Mouse (Mus musculus): ENCODE measurements around the gene 1700007K13Rik. TPM values are rescaled to one million over a fixed set of nuclear protein-coding genes. Genes with fewer than 3 reads are reported as not detected.

1700007K13Rik gene
- polyA plus RNA-seq, 1 experiment, result not detected

DNA sequence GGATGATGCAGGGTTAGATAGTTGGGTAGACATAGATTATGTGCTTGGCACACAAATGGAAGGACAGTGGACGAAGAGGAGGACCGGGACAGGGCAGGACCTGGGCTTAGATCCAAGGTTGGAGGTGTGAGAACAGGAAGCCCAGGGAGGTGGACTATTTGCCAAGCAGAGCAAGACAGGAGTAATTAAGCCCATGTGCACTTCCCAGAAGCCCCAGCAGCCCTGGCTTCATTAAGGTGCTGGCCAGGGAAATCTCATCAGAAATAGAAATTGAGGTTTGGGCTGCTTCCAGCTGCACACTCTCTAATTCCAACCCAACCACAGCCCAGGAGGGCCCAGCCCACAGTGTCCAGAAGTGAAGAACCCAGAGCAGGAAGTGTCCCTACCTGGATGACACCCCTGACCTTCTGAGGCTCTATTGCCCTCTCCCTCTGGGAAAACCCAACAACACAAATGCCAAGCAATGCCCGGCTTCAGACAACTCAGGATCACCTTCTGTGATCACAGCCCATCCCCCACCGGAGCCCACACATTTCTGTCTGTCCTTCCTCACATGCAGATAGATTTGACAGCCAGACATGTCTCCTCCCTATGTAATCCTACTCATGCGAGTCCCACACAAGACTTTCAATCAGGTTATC, 51.9 kb downstream of the 1700007K13Rik start:
- Histone ChIP-seq H3K4me1 (ENCODE audit: control insufficient read depth, insufficient read depth, insufficient read length, low read length) (peaks cover 3% of the 10 kb centered on the region; the same call in 1 of the 2 replicates), H3K4me3 (ENCODE audit: insufficient read depth, low read depth, low read length) (no peak overlapping the region), H3K27ac (replicated peaks; ENCODE audit: low read depth, low read length) (no peak overlapping the region)

GRCm38 (mm10) chr2:28412936-28413335, 53.2 kb downstream of the 1700007K13Rik start:
- no peak overlapping the region for H3K27ac ChIP-seq (replicated peaks; ENCODE audit: low read depth, low read length)
- H3K4me1 ChIP-seq (ENCODE audit: control insufficient read depth, insufficient read depth, insufficient read length, low read length), result peaks cover 3% of the 10 kb centered on the region; the same call in 1 of the 2 replicates
- no peak overlapping the region for H3K4me3 ChIP-seq (ENCODE audit: insufficient read depth, low read depth, low read length)

Other genes with a start within 250 kb of the 1700007K13Rik start
- gene Ppp1r26, start 19.5 kb downstream of the 1700007K13Rik start, polyA plus RNA-seq (2012; ENCODE audit: insufficient read depth, insufficient read length, missing spikeins), result not detected in 2 replicates
- gene Mrps2, start 1.7 kb upstream of the 1700007K13Rik start, polyA plus RNA-seq (2012; ENCODE audit: insufficient read depth, insufficient read length, missing spikeins), result 71.5 and 85.2 TPM in 2 replicates
- not detected in 2 replicates for gene Gbgt1, start 30.6 kb upstream of the 1700007K13Rik start, polyA plus RNA-seq (2012; ENCODE audit: insufficient read depth, insufficient read length, missing spikeins)
- not detected in 2 replicates for gene Gm10134, start 39.8 kb upstream of the 1700007K13Rik start, polyA plus RNA-seq (2012; ENCODE audit: insufficient read depth, insufficient read length, missing spikeins)
- 5.7 and 6.1 TPM in 2 replicates for gene Ralgds, start 46.8 kb upstream of the 1700007K13Rik start, polyA plus RNA-seq (2012; ENCODE audit: insufficient read depth, insufficient read length, missing spikeins)
- gene Cel, start 97.1 kb upstream of the 1700007K13Rik start, polyA plus RNA-seq (2012; ENCODE audit: insufficient read depth, insufficient read length, missing spikeins), result not detected in 2 replicates
- 5.2 and 6.9 TPM in 2 replicates for gene Gtf3c5, start 117.4 kb upstream of the 1700007K13Rik start, polyA plus RNA-seq (2012; ENCODE audit: insufficient read depth, insufficient read length, missing spikeins)
- gene Gfi1b, start 155.7 kb upstream of the 1700007K13Rik start, polyA plus RNA-seq (2012; ENCODE audit: insufficient read depth, insufficient read length, missing spikeins), result not detected in 2 replicates
- gene Tsc1, start 174.9 kb upstream of the 1700007K13Rik start, polyA plus RNA-seq (2012; ENCODE audit: insufficient read depth, insufficient read length, missing spikeins), result 5.0 TPM in 2 replicates
- not detected in 2 replicates for gene Spaca9, start 233.4 kb upstream of the 1700007K13Rik start, polyA plus RNA-seq (2012; ENCODE audit: insufficient read depth, insufficient read length, missing spikeins)
- gene Ak8, start 233.8 kb upstream of the 1700007K13Rik start, polyA plus RNA-seq (2012; ENCODE audit: insufficient read depth, insufficient read length, missing spikeins), result not detected in 2 replicates